Mouse (Mus musculus): ENCODE data around the gene Entpd3. TPM values are rescaled to one million over a fixed set of nuclear protein-coding genes. Genes with fewer than 3 reads are reported as not detected.

Entpd3 gene
- total RNA-seq, 1 experiment from 2014 or later: not detected

Other genes with a start within 250 kb of the Entpd3 start
- not detected in 2 replicates for gene Myrip, start 238.3 kb upstream of the Entpd3 start, total RNA-seq (2017)
- gene Eif1b, start 47.6 kb upstream of the Entpd3 start, total RNA-seq (2017): 118 and 145 TPM in 2 replicates
- 2,413 and 3,257 TPM in 2 replicates for gene Rpl14, start 31.6 kb downstream of the Entpd3 start, total RNA-seq (2017)

All from common myeloid progenitor, adult 5-6 weeks (primary cell).